Mouse (Mus musculus): Measurements from ENCODE around the gene Klk5. TPM values are rescaled to one million over a fixed set of nuclear protein-coding genes. Genes with fewer than 3 reads are reported as not detected.

Gene Klk5
- polyA plus RNA-seq, 1 experiment from 2014 or later: not detected

GRCm38 (mm10) chr7:43878281-43878680 lies 36.5 kb downstream of the Klk5 start:
- peaks cover 4% of the 10 kb centered on the region; the same call in 1 of the 2 replicates for H3K27me3 ChIP-seq
- H3K4me3 ChIP-seq (replicated peaks): no peak overlapping the region
- no peak overlapping the region for H3K27ac ChIP-seq
- WGBS (ENCODE audit: insufficient replicate concordance): 18% methylated on average over 1 of the region's 1 CpGs
- H3K4me2 ChIP-seq: no peak overlapping the region
- no peaks in the 10 kb centered on the region for H3K4me1 ChIP-seq (replicated peaks)
- no peaks in the 10 kb centered on the region for H3K36me3 ChIP-seq
- DNase-seq (no peak), ATAC-seq (ENCODE audit: low read depth) (no peak)
- H3K9ac ChIP-seq: no peak overlapping the region
- no peaks in the 10 kb centered on the region for H3K9me3 ChIP-seq (replicated peaks)

- H3K4me2 ChIP-seq: no peak within 1 kb of the TSS
- no peaks in the 10 kb centered on the region for H3K36me3 ChIP-seq
- no peak within 1 kb of the TSS for H3K4me3 ChIP-seq (replicated peaks)
- no peak for ATAC-seq (ENCODE audit: low read depth)
- H3K4me1 ChIP-seq (replicated peaks): no peaks in the 10 kb centered on the region
- no peak within 1 kb of the TSS for H3K9ac ChIP-seq
- no peaks in the 10 kb centered on the region for H3K9me3 ChIP-seq (replicated peaks)
- H3K27me3 ChIP-seq: peaks cover 4% of the 10 kb centered on the region; the same call in 1 of the 2 replicates
- 16% methylated on average over 3 of the region's 3 CpGs for WGBS (ENCODE audit: insufficient replicate concordance)
- H3K27ac ChIP-seq: no peak within 1 kb of the TSS
- DNase-seq: no peak
Measured at GRCm38 (mm10) chr7:43880912-43881311, 39.1 kb downstream of the Klk5 start, which contains the start of gene Klk4. Klk4 (plus strand) TSS chr7:43881160.

- Histone ChIP-seq H3K9ac (no peak overlapping the region), H3K4me1 (replicated peaks) (no peaks in the 10 kb centered on the region), H3K9me3 (replicated peaks) (no peaks in the 10 kb centered on the region), H3K27me3 (peaks cover 4% of the 10 kb centered on the region; the same call in 1 of the 2 replicates), H3K36me3 (no peaks in the 10 kb centered on the region), H3K27ac (no peak overlapping the region), H3K4me3 (replicated peaks) (no peak overlapping the region), H3K4me2 (no peak overlapping the region)
- no peak for ATAC-seq (ENCODE audit: low read depth)
- 16% methylated on average over 4 of the region's 4 CpGs for WGBS (ENCODE audit: insufficient replicate concordance)
- no peak for DNase-seq
Measured at GRCm38 (mm10) chr7:43882346-43882745, 40.6 kb downstream of the Klk5 start.

GRCm38 (mm10) chr7:43882811-43883210 lies 41.0 kb downstream of the Klk5 start:
- Histone ChIP-seq H3K9ac (no peak overlapping the region), H3K4me2 (no peak overlapping the region), H3K27me3 (peaks cover 4% of the 10 kb centered on the region; the same call in 1 of the 2 replicates), H3K36me3 (no peaks in the 10 kb centered on the region), H3K9me3 (replicated peaks) (no peaks in the 10 kb centered on the region), H3K27ac (no peak overlapping the region), H3K4me1 (replicated peaks) (no peaks in the 10 kb centered on the region), H3K4me3 (replicated peaks) (no peak overlapping the region)
- 9% methylated on average over 4 of the region's 4 CpGs for WGBS (ENCODE audit: insufficient replicate concordance)
- DNase-seq (no peak), ATAC-seq (ENCODE audit: low read depth) (no peak)

- H3K27ac ChIP-seq: no peak overlapping the region
- ATAC-seq (ENCODE audit: low read depth) (no peak), DNase-seq (no peak)
- no peaks in the 10 kb centered on the region for H3K4me1 ChIP-seq (replicated peaks)
- H3K27me3 ChIP-seq: peaks cover 4% of the 10 kb centered on the region; the same call in 1 of the 2 replicates
- H3K36me3 ChIP-seq: no peaks in the 10 kb centered on the region
- H3K4me3 ChIP-seq (replicated peaks): no peak overlapping the region
- H3K9ac ChIP-seq: no peak overlapping the region
- H3K4me2 ChIP-seq: no peak overlapping the region
- 9% methylated on average over 14 of the region's 14 CpGs for WGBS (ENCODE audit: insufficient replicate concordance)
- H3K9me3 ChIP-seq (replicated peaks): no peaks in the 10 kb centered on the region
Measured at GRCm38 (mm10) chr7:43883547-43883946, 41.8 kb downstream of the Klk5 start.

- H3K4me2 ChIP-seq: no peak overlapping the region
- no peak overlapping the region for H3K27ac ChIP-seq
- H3K36me3 ChIP-seq: no peaks in the 10 kb centered on the region
- H3K9ac ChIP-seq: no peak overlapping the region
- no peak for ATAC-seq (ENCODE audit: low read depth)
- H3K4me1 ChIP-seq (replicated peaks): no peaks in the 10 kb centered on the region
- no peak overlapping the region for H3K4me3 ChIP-seq (replicated peaks)
- no peak for DNase-seq
- no peaks in the 10 kb centered on the region for H3K27me3 ChIP-seq
- no peaks in the 10 kb centered on the region for H3K9me3 ChIP-seq (replicated peaks)
- WGBS (ENCODE audit: insufficient replicate concordance): 52% methylated on average over 5 of the region's 5 CpGs
Measured at GRCm38 (mm10) chr7:43891365-43891764, 49.6 kb downstream of the Klk5 start.

- WGBS (ENCODE audit: insufficient replicate concordance): 41% methylated on average over 3 of the region's 3 CpGs
- Histone ChIP-seq H3K9ac (no peak overlapping the region), H3K9me3 (replicated peaks) (no peaks in the 10 kb centered on the region), H3K27me3 (no peaks in the 10 kb centered on the region), H3K4me3 (replicated peaks) (no peak overlapping the region), H3K27ac (no peak overlapping the region), H3K4me2 (no peak overlapping the region), H3K4me1 (replicated peaks) (no peaks in the 10 kb centered on the region), H3K36me3 (no peaks in the 10 kb centered on the region)
- ATAC-seq (ENCODE audit: low read depth) (no peak), DNase-seq (no peak)
Measured at GRCm38 (mm10) chr7:43891788-43892187, 50.0 kb downstream of the Klk5 start.

- H3K27me3 ChIP-seq: no peaks in the 10 kb centered on the region
- ATAC-seq (ENCODE audit: low read depth) (0 out of 2 replicates have a peak, but pooled peaks have one; percentile 58), DNase-seq (peak; percentile 16)
- no peak overlapping the region for H3K4me3 ChIP-seq (replicated peaks)
- no peak overlapping the region for H3K4me2 ChIP-seq
- no peak overlapping the region for H3K9ac ChIP-seq
- no peak overlapping the region for H3K27ac ChIP-seq
- no peaks in the 10 kb centered on the region for H3K36me3 ChIP-seq
- no peaks in the 10 kb centered on the region for H3K4me1 ChIP-seq (replicated peaks)
- no peaks in the 10 kb centered on the region for H3K9me3 ChIP-seq (replicated peaks)
- WGBS (ENCODE audit: insufficient replicate concordance): 5% methylated on average over 1 of the region's 1 CpGs
Measured at GRCm38 (mm10) chr7:43894836-43895235, 53.1 kb downstream of the Klk5 start.

Other genes with a start within 250 kb of the Klk5 start
- 0.08 TPM in 1 of 2 replicates, not detected in the other for gene Zfp819, start 234.8 kb upstream of the Klk5 start, polyA plus RNA-seq (2015; fragmentation: Nextera tagmentation; extraction: Ambion mirVana)
- gene Ceacam18, start 207.3 kb upstream of the Klk5 start, polyA plus RNA-seq (2015; fragmentation: Nextera tagmentation; extraction: Ambion mirVana): not detected in 2 replicates
- gene Siglece, start 181.8 kb upstream of the Klk5 start, polyA plus RNA-seq (2015; fragmentation: Nextera tagmentation; extraction: Ambion mirVana): 1.6 and 1.9 TPM in 2 replicates
- gene Ctu1, start 170.0 kb upstream of the Klk5 start, polyA plus RNA-seq (2015; fragmentation: Nextera tagmentation; extraction: Ambion mirVana): 5.2 and 5.3 TPM in 2 replicates
- gene Klk14, start 151.6 kb upstream of the Klk5 start, polyA plus RNA-seq (2015; fragmentation: Nextera tagmentation; extraction: Ambion mirVana): not detected in 2 replicates
- not detected in 2 replicates for gene Klk13, start 129.4 kb upstream of the Klk5 start, polyA plus RNA-seq (2015; fragmentation: Nextera tagmentation; extraction: Ambion mirVana)
- gene Klk12, start 73.1 kb upstream of the Klk5 start, polyA plus RNA-seq (2015; fragmentation: Nextera tagmentation; extraction: Ambion mirVana): not detected in 2 replicates
- not detected in 2 replicates for gene Klk11, start 67.4 kb upstream of the Klk5 start, polyA plus RNA-seq (2015; fragmentation: Nextera tagmentation; extraction: Ambion mirVana)
- gene Klk10, start 60.9 kb upstream of the Klk5 start, polyA plus RNA-seq (2015; fragmentation: Nextera tagmentation; extraction: Ambion mirVana): not detected in 2 replicates
- gene Klk9, start 50.1 kb upstream of the Klk5 start, polyA plus RNA-seq (2015; fragmentation: Nextera tagmentation; extraction: Ambion mirVana): not detected in 2 replicates
- gene Klk8, start 44.4 kb upstream of the Klk5 start, polyA plus RNA-seq (2015; fragmentation: Nextera tagmentation; extraction: Ambion mirVana): 9.3 and 11.1 TPM in 2 replicates
- gene Klk7, start 30.7 kb upstream of the Klk5 start, polyA plus RNA-seq (2015; fragmentation: Nextera tagmentation; extraction: Ambion mirVana): not detected in 2 replicates
- gene Klk6, start 17.5 kb upstream of the Klk5 start, polyA plus RNA-seq (2015; fragmentation: Nextera tagmentation; extraction: Ambion mirVana): not detected in 2 replicates
- not detected in 2 replicates for gene Klk4, start 39.2 kb downstream of the Klk5 start, polyA plus RNA-seq (2015; fragmentation: Nextera tagmentation; extraction: Ambion mirVana)
- gene Klk15, start 91.8 kb downstream of the Klk5 start, polyA plus RNA-seq (2015; fragmentation: Nextera tagmentation; extraction: Ambion mirVana): not detected in 2 replicates
- gene Klk1b8, start 108.7 kb downstream of the Klk5 start, polyA plus RNA-seq (2015; fragmentation: Nextera tagmentation; extraction: Ambion mirVana): not detected in 2 replicates
- not detected in 2 replicates for gene Klk1b1, start 124.8 kb downstream of the Klk5 start, polyA plus RNA-seq (2015; fragmentation: Nextera tagmentation; extraction: Ambion mirVana)
- not detected in 2 replicates for gene Klk1b9, start 134.1 kb downstream of the Klk5 start, polyA plus RNA-seq (2015; fragmentation: Nextera tagmentation; extraction: Ambion mirVana)
- not detected in 2 replicates for gene Klk1b11, start 153.9 kb downstream of the Klk5 start, polyA plus RNA-seq (2015; fragmentation: Nextera tagmentation; extraction: Ambion mirVana)
- not detected in 2 replicates for gene Klk1b26, start 170.2 kb downstream of the Klk5 start, polyA plus RNA-seq (2015; fragmentation: Nextera tagmentation; extraction: Ambion mirVana)
- not detected in 2 replicates for gene Klk1b27, start 210.3 kb downstream of the Klk5 start, polyA plus RNA-seq (2015; fragmentation: Nextera tagmentation; extraction: Ambion mirVana)